Mouse (Mus musculus): ENCODE measurements around the gene Gm10337. TPM values are rescaled to one million over a fixed set of nuclear protein-coding genes. Genes with fewer than 3 reads are reported as not detected.
A peak's percentile ranks its signal among the peaks of the same experiment; 100 is the strongest.

Gm10337 gene
- total and polyA plus RNA-seq, 3 experiments, result not detected

DNA sequence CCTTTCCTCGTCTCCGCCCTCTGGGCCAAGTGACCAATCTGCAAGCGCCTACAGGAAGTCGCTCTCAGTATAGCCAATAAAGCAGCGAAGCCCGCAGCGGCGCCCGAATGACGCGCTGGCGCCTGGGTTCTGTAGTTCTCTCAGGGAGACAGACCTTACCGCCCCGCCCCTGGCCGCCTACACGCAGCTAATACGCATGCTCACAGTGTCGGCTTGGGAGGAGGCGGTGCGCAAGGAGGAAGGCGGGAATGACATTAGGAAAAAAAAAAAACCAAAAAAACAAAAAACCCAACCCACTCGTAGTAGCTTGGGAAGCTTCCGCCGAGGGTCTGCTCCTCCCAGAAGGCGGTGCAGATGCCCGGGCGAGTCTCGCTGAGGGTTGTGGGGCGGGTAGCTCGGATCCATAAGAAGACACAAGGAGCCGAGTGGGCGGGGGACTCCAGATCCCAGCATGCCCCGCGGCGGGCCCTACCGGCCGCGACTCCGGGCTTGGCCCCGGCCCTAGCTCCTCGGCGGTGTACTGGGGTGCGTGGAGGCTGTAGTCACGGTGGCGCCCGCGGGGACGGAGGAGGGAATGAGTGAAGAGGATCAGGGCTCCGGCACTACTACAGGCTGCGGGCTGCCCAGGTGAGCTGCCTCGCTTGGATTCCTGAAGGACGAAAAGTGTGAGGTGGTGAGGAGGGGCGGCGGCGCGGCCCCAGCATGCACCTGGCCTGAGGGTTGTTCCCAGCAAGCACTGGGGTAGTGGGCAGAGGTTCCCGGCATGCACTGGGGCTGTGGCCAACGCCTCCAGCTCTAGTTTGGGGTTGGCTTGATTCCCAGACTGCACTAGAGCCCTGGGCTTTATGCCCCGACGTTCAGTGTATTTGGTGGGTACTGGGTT is 14.7 kb downstream of the Gm10337 start, which contains the start of gene Tarbp2:
Gene Tarbp2, plus strand, starts transcription at position 217 of the 883 bp plus-strand sequence.
- peaks cover 17% of the 10 kb centered on the region for H3K79me2 ChIP-seq (ENCODE audit: control insufficient read depth, insufficient read depth, low read length, poor library complexity)
- DNase-seq (ENCODE audit: low read depth, low spot score), result peak; percentile 100
- TF ChIP-seq MXI1 (IDR thresholded peaks at IDR 0.05; ENCODE audit: low read depth, low read length), result peak; percentile 54
- no peak for TF ChIP-seq CHD2 (IDR thresholded peaks at IDR 0.05; ENCODE audit: low read length)
- TF ChIP-seq MEF2A (IDR thresholded peaks at IDR 0.05; ENCODE audit: extremely low read depth, insufficient replicate concordance, low read depth, low read length, poor library complexity, severe bottlenecking), result no peak
- 0 out of 2 replicates have a peak, but pooled peaks have one; percentile 22 for TF ChIP-seq UBTF (IDR thresholded peaks at IDR 0.05; ENCODE audit: borderline replicate concordance, insufficient read depth, low read depth, low read length)
- no peak; the same call in 1 of the 2 replicates for TF ChIP-seq CHD1 (IDR thresholded peaks at IDR 0.05; ENCODE audit: low read depth, low read length)
- TF ChIP-seq JUND (IDR thresholded peaks at IDR 0.05; ENCODE audit: low read depth, low read length), result no peak
- TF ChIP-seq MYB (IDR thresholded peaks at IDR 0.05; ENCODE audit: low read depth, low read length), result no peak; the same call in 1 of the 2 replicates
- TF ChIP-seq TAL1 (IDR thresholded peaks at IDR 0.05; ENCODE audit: low read length), result no peak; the same call in 1 of the 2 replicates
- TF ChIP-seq ZNF384 (IDR thresholded peaks at IDR 0.05; ENCODE audit: low read depth, low read length), result peak; percentile 98
- TF ChIP-seq TCF12 (IDR thresholded peaks at IDR 0.05; ENCODE audit: low read depth, low read length), result peak; percentile 80
- TF ChIP-seq ETS1 (IDR thresholded peaks at IDR 0.05; ENCODE audit: low read depth, low read length), result peak; percentile 65; the same call in 1 of the 2 replicates
- TF ChIP-seq NELFE (IDR thresholded peaks at IDR 0.05; ENCODE audit: low read depth, low read length), result peak; percentile 90
- no peak for TF ChIP-seq USF2 (IDR thresholded peaks at IDR 0.05; ENCODE audit: borderline replicate concordance in 1 of 2, insufficient read depth in 1 of 2, low read depth in 1 of 2, low read length in 2 of 2)
- no peak for TF ChIP-seq RAD21 (IDR thresholded peaks at IDR 0.05; ENCODE audit: low read depth, low read length)
- peak; percentile 76; the same call in 1 of the 2 replicates for TF ChIP-seq POLR2AphosphoS2 (IDR thresholded peaks at IDR 0.05; ENCODE audit: low read length)
- TF ChIP-seq MYC (IDR thresholded peaks at IDR 0.05; ENCODE audit: low read depth, low read length), result peak; percentile 89
- TF ChIP-seq ELF1 (IDR thresholded peaks at IDR 0.05; ENCODE audit: low read depth, low read length), result peak; percentile 85
- TF ChIP-seq MAFK (IDR thresholded peaks at IDR 0.05; ENCODE audit: borderline replicate concordance, low read depth, low read length), result no peak
- TF ChIP-seq HCFC1 (IDR thresholded peaks at IDR 0.05; ENCODE audit: low read depth, low read length), result peak; percentile 91
- peak; percentile 1 for TF ChIP-seq MAZ (IDR thresholded peaks at IDR 0.05; ENCODE audit: low read depth, low read length)
- peak; percentile 53; the same call in 1 of the 2 replicates for TF ChIP-seq USF1 (IDR thresholded peaks at IDR 0.05; ENCODE audit: low read depth, low read length)
- TF ChIP-seq CTCF (IDR thresholded peaks at IDR 0.05 in 2 of 3, conservative IDR thresholded peaks at IDR 0.05 in 1 of 3; ENCODE audit: control insufficient read depth in 1 of 3, insufficient read depth in 1 of 3, low read depth in 2 of 3, low read length in 3 of 3, poor library complexity in 1 of 3, severe bottlenecking in 1 of 3), result no peak
- TF ChIP-seq RCOR1 (IDR thresholded peaks at IDR 0.05; ENCODE audit: low read depth, low read length), result no peak
- TF ChIP-seq TBP (IDR thresholded peaks at IDR 0.05; ENCODE audit: low read depth, low read length), result peak; percentile 91
- peak; percentile 79; the same call in 1 of the 2 replicates for TF ChIP-seq POLR2AphosphoS5 (IDR thresholded peaks at IDR 0.05; ENCODE audit: borderline replicate concordance, low read depth, low read length)
- peak; percentile 94 to 98; a peak in 3 of 4 replicates for TF ChIP-seq POLR2A (IDR thresholded peaks at IDR 0.05; ENCODE audit: control insufficient read depth in 1 of 2, insufficient read depth in 1 of 2, low read depth in 1 of 2, low read length in 2 of 2, poor library complexity in 1 of 2)
- no peak for TF ChIP-seq ZC3H11A (IDR thresholded peaks at IDR 0.05; ENCODE audit: low read depth, low read length)
- peak; percentile 87 for TF ChIP-seq NRF1 (IDR thresholded peaks at IDR 0.05; ENCODE audit: insufficient read depth, low read depth, low read length, poor library complexity, severe bottlenecking)
- no peak for TF ChIP-seq GABPA (IDR thresholded peaks at IDR 0.05; ENCODE audit: low read depth, low read length)
- TF ChIP-seq BHLHE40 (IDR thresholded peaks at IDR 0.05; ENCODE audit: borderline replicate concordance, low read depth, low read length), result no peak
- TF ChIP-seq SMC3 (IDR thresholded peaks at IDR 0.05; ENCODE audit: low read depth, low read length), result no peak
- TF ChIP-seq SIN3A (IDR thresholded peaks at IDR 0.05; ENCODE audit: low read length), result peak; percentile 76
- no peak for TF ChIP-seq ZKSCAN1 (IDR thresholded peaks at IDR 0.05; ENCODE audit: low read depth, low read length)
- TF ChIP-seq ZMIZ1 (IDR thresholded peaks at IDR 0.05; ENCODE audit: low read depth, low read length), result peak; percentile 91
- TF ChIP-seq GATA1 (IDR thresholded peaks at IDR 0.05; ENCODE audit: low read depth, low read length), result no peak

More for the DNA sequence above, 14.7 kb downstream of the Gm10337 start, which contains the start of gene Tarbp2:
- Histone ChIP-seq H3K4me1 (ENCODE audit: control insufficient read depth in 1 of 2, insufficient read depth in 2 of 2, low read length in 2 of 2) (peaks cover 5 to 20% of the 10 kb centered on the region in 2 experiments; a peak in 3 of 4 replicates), H3K9me3 (replicated peaks; ENCODE audit: insufficient read depth, low read length) (no peaks in the 10 kb centered on the region), H3K27me3 (ENCODE audit: control insufficient read depth in 1 of 2, insufficient read depth in 2 of 2, low read length in 2 of 2) (no peaks in the 10 kb centered on the region), H3K36me3 (ENCODE audit: control insufficient read depth in 1 of 2, insufficient read depth in 2 of 2, low read length in 2 of 2) (peaks cover 0 to 16% of the 10 kb centered on the region in 2 experiments; a peak in 2 of 4 replicates), H3K4me3 (ENCODE audit: control insufficient read depth in 1 of 2, insufficient read depth in 1 of 2, low read depth in 2 of 2, low read length in 2 of 2) (peak within 1 kb of the TSS; percentile 78 to 80), H3K9ac (ENCODE audit: control insufficient read depth, low read depth, low read length, poor library complexity, severe bottlenecking) (peak within 1 kb of the TSS; percentile 86), H3K27ac (ENCODE audit: control insufficient read depth, low read depth, low read length) (peak within 1 kb of the TSS; percentile 95)

All from MEL (cell line).